Mouse (Mus musculus): ENCODE measurements at regions not wholly inside any gene's neighbourhood (a gene's known extent, or its start where the extent isn't known, plus 50 kb on each side); places are given as distances from the start of the nearest gene placed in this dataset.

DNA sequence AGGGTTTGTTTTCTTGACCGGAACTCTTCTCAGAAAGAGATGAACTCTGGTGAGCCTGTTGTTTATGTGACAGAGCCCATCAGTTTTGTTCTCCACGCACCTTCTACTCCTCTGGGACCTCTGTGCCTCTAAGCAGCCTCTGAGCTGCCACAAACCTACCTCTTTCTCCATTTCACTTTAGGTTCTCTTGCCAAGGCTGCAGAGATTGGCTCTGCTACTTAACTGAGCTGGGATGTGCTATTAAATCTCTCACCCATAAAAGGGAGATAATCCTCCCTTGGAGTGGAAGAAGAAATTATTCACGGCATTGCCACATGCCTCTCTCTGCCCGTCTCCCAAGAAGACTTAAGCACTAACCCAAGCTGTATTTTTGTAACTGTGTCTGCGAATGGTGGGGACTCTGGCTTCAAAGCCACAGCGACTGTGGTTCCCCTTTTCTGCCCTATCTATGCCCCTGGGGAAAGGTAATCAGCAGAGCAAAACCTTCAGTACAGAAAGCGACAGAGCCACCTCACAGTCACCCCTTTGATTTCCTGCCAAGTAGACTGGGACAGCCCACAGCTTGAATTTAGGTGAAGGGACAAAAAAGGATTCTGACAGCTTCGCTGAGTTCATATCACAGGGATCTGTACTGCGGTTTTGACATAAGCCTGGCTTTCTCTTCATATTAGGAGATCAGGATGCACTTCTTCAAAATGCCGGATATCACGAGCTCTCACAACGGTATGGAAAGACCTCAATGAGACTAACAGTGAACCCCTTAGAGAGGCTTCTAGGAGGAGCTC, 118.2 kb upstream of the Abca1 start (continued):
- TF ChIP-seq POLR2A (IDR thresholded peaks at IDR 0.05; ENCODE audit: control insufficient read depth in 1 of 2, insufficient read depth in 1 of 2, low read depth in 1 of 2, low read length in 2 of 2, poor library complexity in 1 of 2) (no peak), ZNF384 (IDR thresholded peaks at IDR 0.05; ENCODE audit: low read depth, low read length) (no peak), EP300 (IDR thresholded peaks at IDR 0.05; ENCODE audit: low read depth in 1 of 2, low read length in 2 of 2) (peak; percentile 84 to 90), CHD1 (IDR thresholded peaks at IDR 0.05; ENCODE audit: low read depth, low read length) (no peak), CTCF (IDR thresholded peaks at IDR 0.05 in 2 of 3, conservative IDR thresholded peaks at IDR 0.05 in 1 of 3; ENCODE audit: control insufficient read depth in 1 of 3, insufficient read depth in 1 of 3, low read depth in 2 of 3, low read length in 3 of 3, poor library complexity in 1 of 3, severe bottlenecking in 1 of 3) (no peak), MYC (IDR thresholded peaks at IDR 0.05; ENCODE audit: low read depth, low read length) (0 out of 2 replicates have a peak, but pooled peaks have one; percentile 0), TBP (IDR thresholded peaks at IDR 0.05; ENCODE audit: low read depth, low read length) (peak; percentile 54; the same call in 1 of the 2 replicates), ZMIZ1 (IDR thresholded peaks at IDR 0.05; ENCODE audit: low read depth, low read length) (no peak), CHD2 (IDR thresholded peaks at IDR 0.05; ENCODE audit: low read length) (no peak), MAZ (IDR thresholded peaks at IDR 0.05; ENCODE audit: low read depth, low read length) (no peak), MAFK (IDR thresholded peaks at IDR 0.05; ENCODE audit: borderline replicate concordance, low read depth, low read length) (peak; percentile 37; the same call in 1 of the 2 replicates), JUND (IDR thresholded peaks at IDR 0.05; ENCODE audit: low read depth, low read length) (no peak), BHLHE40 (IDR thresholded peaks at IDR 0.05; ENCODE audit: borderline replicate concordance, low read depth, low read length) (peak; percentile 72), TCF12 (IDR thresholded peaks at IDR 0.05; ENCODE audit: low read depth, low read length) (peak; percentile 77)

DNA sequence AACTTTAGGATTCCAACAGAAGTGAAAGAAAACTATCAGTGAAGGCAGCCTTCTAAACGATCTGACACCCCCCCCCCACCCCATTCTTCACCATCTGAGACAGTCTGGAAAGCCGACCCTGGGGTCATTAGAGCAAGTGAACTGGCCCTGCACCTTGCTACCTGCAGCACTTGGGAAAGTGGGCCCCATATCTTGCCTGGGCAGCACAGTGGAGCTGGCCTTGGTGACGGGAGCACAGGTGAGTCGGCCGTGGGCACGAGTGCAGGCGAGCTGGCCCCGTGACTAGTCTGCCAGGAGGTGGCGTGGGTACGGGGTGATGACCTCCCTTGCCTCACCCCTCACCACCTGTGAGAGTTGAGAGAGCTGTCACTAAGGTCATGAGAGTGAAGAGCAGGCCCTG, 110.7 kb upstream of the Abca1 start:
- Histone ChIP-seq H3K9ac (ENCODE audit: control insufficient read depth, low read depth, low read length, poor library complexity, severe bottlenecking) (peak overlapping the region; percentile 11), H3K79me2 (ENCODE audit: control insufficient read depth, insufficient read depth, low read length, poor library complexity) (peaks cover 25% of the 10 kb centered on the region), H3K27me3 (ENCODE audit: control insufficient read depth in 1 of 2, insufficient read depth in 2 of 2, low read length in 2 of 2) (no peaks in the 10 kb centered on the region), H3K4me1 (ENCODE audit: control insufficient read depth in 1 of 2, insufficient read depth in 2 of 2, low read length in 2 of 2) (peaks cover 9 to 37% of the 10 kb centered on the region in 2 experiments), H3K36me3 (ENCODE audit: control insufficient read depth in 1 of 2, insufficient read depth in 2 of 2, low read length in 2 of 2) (peaks cover 0 to 29% of the 10 kb centered on the region in 2 experiments; a peak in 2 of 4 replicates), H3K4me3 (ENCODE audit: control insufficient read depth in 1 of 2, insufficient read depth in 1 of 2, low read depth in 2 of 2, low read length in 2 of 2) (peak overlapping the region; percentile 4 to 26; a peak in 2 of 4 replicates), H3K27ac (ENCODE audit: control insufficient read depth, low read depth, low read length) (peak overlapping the region; percentile 48), H3K9me3 (replicated peaks; ENCODE audit: insufficient read depth, low read length) (no peaks in the 10 kb centered on the region)
- DNase-seq (ENCODE audit: low read depth, low spot score) = peak; percentile 28
- TF ChIP-seq MEF2A (IDR thresholded peaks at IDR 0.05; ENCODE audit: extremely low read depth, insufficient replicate concordance, low read depth, low read length, poor library complexity, severe bottlenecking) = no peak
- no peak for TF ChIP-seq UBTF (IDR thresholded peaks at IDR 0.05; ENCODE audit: borderline replicate concordance, insufficient read depth, low read depth, low read length)
- TF ChIP-seq MYB (IDR thresholded peaks at IDR 0.05; ENCODE audit: low read depth, low read length) = no peak
- no peak for TF ChIP-seq MAFK (IDR thresholded peaks at IDR 0.05; ENCODE audit: borderline replicate concordance, low read depth, low read length)
- TF ChIP-seq SMC3 (IDR thresholded peaks at IDR 0.05; ENCODE audit: low read depth, low read length) = no peak
- no peak for TF ChIP-seq SIN3A (IDR thresholded peaks at IDR 0.05; ENCODE audit: low read length)
- TF ChIP-seq EP300 (IDR thresholded peaks at IDR 0.05; ENCODE audit: low read depth in 1 of 2, low read length in 2 of 2) = no peak
- no peak for TF ChIP-seq HCFC1 (IDR thresholded peaks at IDR 0.05; ENCODE audit: low read depth, low read length)
- no peak for TF ChIP-seq POLR2AphosphoS5 (IDR thresholded peaks at IDR 0.05; ENCODE audit: borderline replicate concordance, low read depth, low read length)
- TF ChIP-seq NELFE (IDR thresholded peaks at IDR 0.05; ENCODE audit: low read depth, low read length) = no peak
- no peak for TF ChIP-seq BHLHE40 (IDR thresholded peaks at IDR 0.05; ENCODE audit: borderline replicate concordance, low read depth, low read length)
- no peak for TF ChIP-seq RCOR1 (IDR thresholded peaks at IDR 0.05; ENCODE audit: low read depth, low read length)
- TF ChIP-seq KAT2A (conservative IDR thresholded peaks at IDR 0.05; ENCODE audit: low read depth, low read length) = no peak
- no peak for TF ChIP-seq ELF1 (IDR thresholded peaks at IDR 0.05; ENCODE audit: low read depth, low read length)
- no peak for TF ChIP-seq GATA1 (IDR thresholded peaks at IDR 0.05; ENCODE audit: low read depth, low read length)
- no peak for TF ChIP-seq NRF1 (IDR thresholded peaks at IDR 0.05; ENCODE audit: insufficient read depth, low read depth, low read length, poor library complexity, severe bottlenecking)
- no peak for TF ChIP-seq GABPA (IDR thresholded peaks at IDR 0.05; ENCODE audit: low read depth, low read length)
- TF ChIP-seq ETS1 (IDR thresholded peaks at IDR 0.05; ENCODE audit: low read depth, low read length) = no peak
- no peak for TF ChIP-seq JUND (IDR thresholded peaks at IDR 0.05; ENCODE audit: low read depth, low read length)
